Mouse (Mus musculus): ENCODE measurements around the gene Tex50.
"Not testable (repeated sequence)": the region's sequence is repeated elsewhere in the genome, so short reads cannot be mapped to it uniquely, and the experiment has no call there.

Gene Tex50

DNA sequence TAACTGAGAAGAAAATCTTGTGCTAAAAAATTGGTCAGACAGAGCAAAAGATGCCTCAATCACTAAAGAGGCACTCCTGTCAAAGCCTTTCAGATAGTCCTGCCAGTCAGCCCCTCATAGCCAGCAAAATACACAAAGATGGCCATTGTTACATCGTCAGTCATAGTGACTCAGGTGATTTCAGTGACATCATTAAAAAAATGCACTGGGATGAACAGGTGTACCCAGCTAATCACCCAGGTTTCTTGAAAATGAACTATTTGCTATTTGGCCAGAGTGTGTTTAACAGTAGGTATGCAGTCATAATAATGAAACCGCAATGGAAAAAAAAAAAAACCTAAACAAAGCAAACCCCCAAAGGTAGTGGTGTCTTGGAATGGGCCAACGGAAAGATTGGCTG is at the start of gene Tex50:
TSS of gene Tex50 (minus strand) at position 101 of the 400 bp plus-strand sequence.
- DNase-seq = no peak

DNA sequence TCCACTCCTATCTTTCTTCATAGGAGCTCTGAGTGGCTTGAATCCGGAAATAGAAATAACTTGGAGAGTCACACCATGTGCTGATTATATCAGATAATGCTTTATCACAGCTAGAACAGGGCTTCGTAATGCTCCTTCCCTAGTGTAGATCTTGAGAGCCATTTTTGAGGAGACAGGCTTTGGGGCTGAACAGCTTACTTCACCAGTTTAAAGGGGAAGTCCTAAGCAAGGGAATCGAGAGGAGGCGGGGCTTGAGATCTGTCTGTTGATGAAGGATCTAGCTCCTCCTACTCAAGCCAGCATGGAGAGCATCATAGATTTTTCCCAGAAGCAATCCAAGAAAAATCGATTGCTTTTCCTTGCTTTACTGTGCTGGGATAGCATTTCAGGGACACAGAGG is 40.7 kb upstream of the Tex50 start:
- no peak for DNase-seq

DNA sequence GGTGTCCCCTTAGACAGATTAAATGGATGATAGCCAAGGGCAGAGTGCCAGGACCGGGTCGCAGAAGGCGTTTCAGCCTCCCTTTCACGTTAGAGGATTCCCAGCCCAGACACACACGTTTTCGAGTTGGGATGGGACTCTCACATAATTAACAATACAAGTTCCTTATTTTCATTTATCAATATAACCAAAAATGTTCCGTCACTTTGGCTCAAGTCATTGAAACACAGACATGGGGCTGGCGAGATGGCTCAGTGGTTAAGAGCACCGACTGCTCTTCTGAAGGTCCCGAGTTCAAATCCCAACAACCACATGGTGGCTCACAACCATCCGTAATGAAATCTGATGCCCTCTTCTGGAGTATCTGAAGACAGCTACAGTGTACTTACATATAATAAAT is 37.2 kb upstream of the Tex50 start:
- not testable (repeated sequence) for DNase-seq

DNA sequence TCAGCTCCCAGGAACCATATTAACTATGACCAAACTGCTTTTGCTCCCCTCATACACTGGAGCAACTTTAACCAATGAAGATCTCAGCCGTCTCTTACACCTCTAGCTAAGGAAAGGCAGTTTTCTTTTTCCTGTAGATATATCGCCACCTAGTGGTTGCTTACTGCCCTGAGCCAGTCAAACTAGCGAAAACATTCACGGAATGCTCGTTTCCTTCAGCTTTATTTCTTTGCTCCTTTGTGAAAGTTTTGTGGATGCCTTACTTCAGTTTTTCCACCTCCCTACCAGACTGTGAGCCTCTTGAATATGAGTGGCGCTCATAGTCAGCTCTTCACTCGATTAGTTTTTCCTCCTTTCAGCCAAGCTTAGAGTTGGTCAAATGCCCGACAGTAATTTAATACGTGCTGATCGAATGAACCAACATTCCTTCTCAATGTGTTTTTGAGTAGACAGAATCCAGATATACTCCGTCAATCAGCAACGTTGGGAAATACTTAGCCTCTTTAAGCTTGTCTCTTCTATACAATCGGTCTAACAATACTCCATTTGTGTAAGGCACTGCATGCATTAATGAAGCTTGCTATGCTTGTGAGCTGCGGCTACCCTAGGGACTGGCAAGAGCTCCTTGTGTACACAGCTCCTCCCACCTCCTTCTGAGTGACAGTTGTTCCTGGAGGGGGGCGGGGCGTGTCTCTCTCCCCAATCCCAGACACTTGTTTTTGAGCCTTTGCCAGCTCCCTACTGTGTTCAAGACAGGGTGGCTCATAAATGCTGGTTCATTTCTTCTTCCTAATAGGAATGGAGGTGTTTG is 36.6 kb upstream of the Tex50 start:
- peak; percentile 84 for DNase-seq

DNA sequence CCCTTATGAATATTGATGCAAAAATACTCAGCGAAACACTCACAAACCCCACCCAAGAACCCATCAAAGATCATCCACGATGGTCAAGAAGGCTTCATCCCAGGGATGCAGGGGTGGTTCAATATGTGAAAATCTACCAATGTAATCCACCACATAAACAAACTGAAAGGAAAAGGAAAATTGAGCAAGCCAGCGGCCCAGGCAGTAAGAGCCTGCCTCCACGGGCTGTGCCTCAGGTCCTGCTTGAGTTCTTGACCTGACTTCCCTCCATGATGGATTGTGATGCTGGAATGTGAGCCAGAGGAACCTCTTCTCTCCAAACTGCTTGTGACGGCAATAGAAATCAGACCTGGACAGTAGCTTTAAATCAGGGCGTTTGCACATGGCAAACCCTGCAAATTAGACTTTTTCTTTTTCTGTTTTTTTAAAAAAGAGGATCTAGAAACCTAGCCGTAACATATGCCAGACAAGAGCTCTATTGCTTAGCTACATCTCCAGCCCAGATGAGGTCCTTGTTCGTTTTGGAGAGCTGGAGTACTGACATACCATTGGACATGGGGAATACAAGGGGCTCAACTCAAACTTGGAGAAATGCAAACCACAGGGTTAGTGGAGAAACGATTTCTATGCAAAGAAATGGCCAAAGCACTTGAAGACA is 31.3 kb upstream of the Tex50 start:
- no peak for DNase-seq

DNA sequence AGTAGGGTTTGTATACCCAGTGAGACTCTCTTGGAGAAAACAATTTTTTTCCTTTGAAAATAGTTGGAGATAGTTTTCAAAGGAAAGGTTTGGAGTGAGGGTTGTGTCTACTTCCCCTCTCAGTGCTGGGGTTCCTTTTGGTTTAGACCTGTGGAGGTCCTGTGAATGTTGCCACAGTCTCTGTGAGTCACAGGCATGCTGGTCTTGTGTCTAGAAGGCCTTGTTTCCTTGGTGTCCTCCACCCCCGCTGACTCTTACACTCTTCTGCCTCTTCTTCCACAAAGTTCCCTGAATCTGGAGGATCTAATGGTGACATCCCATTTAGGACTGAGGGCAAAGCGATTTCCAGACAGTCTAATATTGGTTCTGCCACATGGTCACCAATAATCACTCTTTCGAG is 26.3 kb upstream of the Tex50 start:
- DNase-seq = no peak

DNA sequence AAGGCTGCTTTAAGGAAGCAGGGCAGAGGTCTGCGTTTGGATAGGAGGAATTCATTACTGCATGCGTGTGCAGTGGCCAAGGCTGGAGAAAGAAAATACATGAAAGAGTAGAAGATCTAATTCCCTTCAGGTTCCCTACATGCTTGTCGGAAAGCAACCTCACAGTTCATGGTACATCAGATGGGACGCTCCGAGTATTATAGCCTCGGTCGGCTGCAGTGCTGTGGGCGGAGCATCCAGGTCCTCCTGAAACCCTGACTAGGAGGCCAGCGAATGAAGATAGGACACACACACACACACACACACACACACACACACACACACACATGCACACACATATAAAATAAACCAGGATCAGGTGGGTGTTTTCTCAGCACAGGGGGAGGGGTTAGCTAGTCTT is 24.6 kb upstream of the Tex50 start:
- no peak for DNase-seq

DNA sequence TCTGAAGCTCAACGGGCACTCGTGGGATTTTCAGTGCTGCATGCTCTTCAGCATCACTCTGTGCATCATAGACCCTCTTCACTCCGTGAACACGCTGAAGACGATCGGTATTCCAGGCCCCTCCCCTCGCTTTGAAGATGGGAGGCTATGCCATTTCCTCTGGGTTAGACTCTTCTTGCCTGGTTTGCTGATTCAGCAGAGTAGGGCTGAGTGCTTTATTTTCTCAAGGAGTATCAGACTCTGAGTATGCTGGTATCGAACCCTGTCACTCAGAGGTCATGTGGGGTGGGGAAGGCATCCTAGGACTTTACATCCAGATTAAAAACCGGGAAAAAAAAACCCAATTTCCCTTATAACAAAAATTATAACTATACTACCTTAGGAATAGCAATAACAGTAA is 23.3 kb upstream of the Tex50 start:
- no peak for DNase-seq

DNA sequence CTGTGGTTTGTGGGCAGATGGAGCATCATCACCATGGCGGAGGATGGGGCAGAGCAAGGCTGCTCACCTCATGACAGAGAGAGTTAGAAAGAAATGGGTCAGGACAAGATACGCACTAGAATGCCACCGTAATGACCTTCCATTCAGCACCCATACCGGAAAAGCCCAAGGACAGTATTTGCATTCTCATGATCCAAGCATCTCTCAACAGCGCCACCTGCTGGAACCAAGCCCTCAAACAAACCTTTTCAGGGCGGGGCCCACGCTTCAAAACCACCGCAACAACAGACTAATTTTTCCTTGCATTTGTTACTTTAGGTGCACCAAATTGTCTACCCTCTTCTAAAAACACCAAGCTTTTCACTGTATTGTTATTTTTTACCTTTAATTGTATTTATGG is 21.6 kb upstream of the Tex50 start:
- peak; percentile 26 for DNase-seq

DNA sequence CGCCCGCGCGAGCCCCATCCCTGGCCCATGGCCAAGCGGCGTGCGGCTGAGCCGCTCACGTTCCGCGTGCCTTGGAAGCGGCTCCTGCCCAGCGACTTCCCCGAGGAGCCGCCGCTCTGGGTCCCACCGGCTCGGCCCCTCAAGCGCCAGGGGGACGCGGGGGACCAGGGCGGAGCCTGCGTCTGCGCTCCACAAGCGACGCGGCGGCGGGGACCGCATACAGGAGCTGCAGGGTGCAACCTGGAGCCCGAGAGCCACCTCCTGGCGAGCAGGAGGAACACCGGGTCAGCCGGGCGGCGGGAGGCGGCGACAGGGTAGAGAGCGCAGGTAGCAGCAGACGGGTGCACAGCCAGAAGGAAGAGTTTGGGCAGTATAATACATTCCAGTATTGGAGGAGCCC is 11.5 kb upstream of the Tex50 start:
- DNase-seq = peak; percentile 85

DNA sequence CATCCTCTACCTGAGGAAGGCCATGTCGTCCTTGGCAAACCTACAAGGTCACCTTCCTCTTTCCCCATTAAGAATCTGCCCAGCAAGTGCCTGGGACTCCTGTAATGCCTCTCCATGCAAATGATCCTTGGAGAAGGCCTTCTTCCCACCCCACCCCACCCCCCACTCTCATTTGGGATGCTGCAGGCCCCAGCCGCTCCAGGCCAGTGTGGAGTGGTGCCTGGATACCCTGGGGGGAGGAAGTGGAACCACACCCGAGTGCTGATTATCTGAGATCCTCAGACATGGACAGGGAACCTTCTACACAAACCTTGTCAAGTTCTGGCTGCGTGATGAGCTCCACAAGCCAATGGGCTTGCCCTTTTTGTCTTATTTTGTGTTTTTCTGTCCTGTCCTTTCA is 1.2 kb upstream of the Tex50 start:
- DNase-seq = no peak

DNA sequence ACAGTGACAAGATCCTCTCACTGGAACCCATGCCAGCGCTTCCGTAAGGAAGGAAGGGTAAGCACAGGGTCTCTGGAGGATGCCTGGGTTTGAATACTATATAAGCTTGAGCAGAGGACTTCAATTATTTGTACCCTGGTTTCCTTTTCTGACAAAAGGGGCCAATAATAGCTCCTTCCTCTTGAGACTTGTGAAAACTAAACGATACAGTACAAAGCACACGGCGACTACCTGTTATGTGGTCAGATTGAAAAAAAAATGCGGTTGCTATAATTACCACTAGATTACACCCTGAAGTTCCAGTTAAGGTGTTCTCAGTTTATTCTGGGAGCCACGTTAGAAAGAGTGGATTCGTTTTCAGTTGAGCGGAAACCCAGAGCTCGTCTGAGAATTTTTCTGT is 2.6 kb downstream of the Tex50 start:
- DNase-seq = no peak

DNA sequence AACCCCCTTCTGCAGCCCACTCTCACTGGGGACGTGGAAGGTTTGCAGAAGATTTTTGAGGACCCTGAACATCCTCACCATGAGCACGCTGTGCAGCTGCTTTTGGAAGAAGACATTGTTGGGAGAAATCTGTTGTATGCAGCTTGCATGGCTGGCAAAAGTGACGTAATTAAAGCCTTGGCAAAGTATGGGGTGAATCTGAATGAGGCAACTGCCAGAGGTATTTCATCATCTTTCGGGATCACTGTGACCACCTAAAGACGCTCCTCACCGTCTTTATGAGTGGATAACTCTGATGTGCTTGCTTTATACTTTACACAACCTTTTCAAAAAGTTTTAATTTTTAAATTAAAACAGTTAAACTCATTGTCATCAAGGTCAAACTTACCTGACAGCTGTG is 8.0 kb downstream of the Tex50 start:
- DNase-seq = no peak

DNA sequence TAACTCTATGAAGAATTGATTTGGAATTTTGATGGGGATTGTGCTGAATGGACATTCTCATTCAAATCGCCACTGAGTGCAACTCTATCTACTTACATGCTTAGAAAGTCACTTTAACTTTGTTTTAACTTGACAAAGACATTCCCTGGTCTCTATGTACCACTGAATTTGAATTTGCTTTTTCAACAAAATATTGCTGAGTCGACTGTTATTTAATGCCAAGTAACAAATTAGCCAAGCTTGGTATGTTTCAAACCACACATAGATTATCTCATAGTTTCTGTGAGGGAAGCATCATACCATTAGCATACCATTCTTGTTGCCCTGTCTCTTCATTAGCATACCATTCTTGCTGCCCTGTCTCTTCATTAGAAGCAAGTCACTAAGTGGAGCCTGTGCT is 11.2 kb downstream of the Tex50 start:
- DNase-seq = no peak

DNA sequence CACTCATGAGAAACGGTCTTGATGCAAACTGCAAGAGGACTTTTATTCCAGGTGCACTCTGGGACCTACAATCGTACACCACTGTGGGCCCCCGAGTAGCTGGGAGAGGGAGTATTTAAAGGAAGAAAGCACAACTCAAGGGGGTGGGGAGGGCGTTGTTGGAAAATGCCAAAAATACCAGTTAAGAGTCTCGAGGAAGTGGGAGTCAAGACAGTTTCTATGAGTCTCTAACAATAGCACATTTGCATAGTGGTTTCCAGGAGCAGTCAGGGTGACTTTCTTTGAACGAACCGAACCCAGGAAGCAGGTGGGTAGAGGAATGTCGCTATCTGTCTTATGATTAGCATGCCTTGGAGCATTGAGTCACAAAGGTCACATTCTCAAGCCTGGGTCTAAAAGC is 13.5 kb downstream of the Tex50 start:
- DNase-seq = not testable (repeated sequence)

DNA sequence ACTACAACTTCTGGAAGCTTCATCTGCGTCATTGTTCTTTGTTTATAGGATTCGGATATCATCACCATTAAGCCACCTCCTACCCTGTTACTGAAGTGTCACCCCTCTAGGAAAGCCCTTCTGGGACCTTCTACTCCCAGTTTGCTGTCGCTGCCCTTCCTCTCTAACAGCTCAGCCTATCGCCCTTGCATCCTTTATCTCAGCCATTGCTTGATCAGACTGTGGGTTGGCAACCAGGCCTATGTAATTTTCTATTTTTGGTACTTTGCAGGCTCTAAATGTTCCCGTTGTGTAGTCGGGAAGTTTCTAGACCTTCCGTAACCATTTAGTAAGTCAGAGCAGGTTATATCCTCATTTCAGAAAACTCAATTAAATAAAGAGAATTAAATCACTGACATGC is 15.9 kb downstream of the Tex50 start:
- no peak for DNase-seq

DNA sequence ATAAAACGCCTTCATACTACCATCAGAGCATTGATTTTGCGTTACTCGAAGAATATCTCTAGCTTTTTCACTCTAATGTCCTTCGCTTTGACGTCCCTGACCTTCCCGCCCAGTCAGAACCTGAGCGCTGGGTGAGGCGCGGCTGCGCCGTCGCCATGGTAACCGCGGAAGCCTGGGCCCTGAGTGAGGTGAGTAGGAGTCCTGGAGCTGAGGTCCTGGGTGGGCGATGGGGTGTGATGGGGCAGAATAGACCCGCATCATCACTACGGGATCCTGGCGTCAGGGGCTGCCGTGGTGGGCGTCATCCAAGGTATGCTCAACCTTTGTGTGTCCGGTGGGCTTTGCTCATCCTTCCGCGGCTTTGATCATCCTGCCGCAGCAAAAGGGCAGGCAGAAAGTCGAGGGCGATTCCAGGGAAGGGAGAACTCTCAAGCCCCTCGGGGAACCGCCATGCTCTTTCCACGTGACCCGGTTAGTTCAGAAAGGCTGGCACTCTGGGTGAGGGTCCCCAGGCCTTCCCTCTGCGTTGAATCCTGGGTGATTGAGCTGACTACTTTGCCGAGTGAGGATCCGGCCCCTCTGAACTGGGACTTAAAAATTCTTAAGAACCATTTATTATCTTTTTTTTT is 16.5 kb downstream of the Tex50 start, which contains the start of gene Ankrd45:
TSS of gene Ankrd45 (plus strand) at position 161 of the 629 bp plus-strand sequence.
- DNase-seq = peak; percentile 72

DNA sequence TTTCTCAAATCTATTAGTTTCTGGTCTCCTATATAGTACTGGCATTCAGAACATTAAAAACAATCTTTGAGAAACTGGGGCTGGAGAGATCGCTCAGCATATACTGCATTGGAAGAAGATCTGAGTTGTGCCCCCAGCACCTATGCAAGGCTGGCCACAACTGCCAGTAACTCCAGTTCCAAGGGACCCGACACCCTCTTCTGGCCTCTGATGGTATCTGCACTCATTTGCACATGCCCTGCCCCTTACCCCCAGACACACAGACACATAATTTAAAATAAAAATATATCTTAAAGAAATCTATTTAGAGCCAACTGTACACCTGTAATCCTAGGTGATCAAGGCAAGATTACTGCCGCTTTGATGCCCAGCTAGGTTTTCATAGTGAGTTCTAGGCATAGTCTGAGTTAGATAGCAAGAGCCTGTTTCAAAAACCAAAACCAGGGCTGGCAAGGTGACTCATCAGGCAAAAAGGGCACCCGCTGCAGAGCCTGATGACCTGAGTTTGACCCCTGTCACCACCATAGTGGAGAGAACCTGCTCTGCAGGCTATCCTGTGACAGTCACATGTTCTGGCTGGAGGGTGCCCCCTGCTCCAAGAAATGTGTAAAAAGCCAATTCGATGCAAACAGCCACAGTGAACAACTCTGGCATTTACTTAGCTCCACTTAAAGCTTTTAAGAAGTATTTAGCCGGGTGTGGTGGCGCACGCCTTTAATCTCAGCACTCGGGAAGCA is 18.9 kb downstream of the Tex50 start:
- no peak for DNase-seq

DNA sequence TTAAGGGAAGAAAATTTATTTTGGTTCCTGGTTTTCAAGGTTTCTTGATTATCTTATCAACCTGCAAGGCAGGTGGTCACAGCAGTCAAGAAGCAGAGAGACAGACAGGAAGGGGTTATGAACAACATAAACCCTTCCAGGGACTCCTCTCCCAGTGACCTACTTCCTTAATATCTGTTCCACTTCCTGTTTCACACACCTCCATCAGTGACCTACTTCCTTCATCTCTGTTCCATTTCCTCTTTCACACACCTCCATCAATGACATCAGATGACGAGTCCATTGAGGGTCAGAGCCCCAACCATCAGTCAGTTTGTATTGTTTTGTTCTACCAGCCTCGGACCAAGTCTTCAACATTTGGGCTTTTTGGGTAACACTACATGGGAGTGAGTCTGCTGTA is 19.6 kb downstream of the Tex50 start:
- no peak for DNase-seq

DNA sequence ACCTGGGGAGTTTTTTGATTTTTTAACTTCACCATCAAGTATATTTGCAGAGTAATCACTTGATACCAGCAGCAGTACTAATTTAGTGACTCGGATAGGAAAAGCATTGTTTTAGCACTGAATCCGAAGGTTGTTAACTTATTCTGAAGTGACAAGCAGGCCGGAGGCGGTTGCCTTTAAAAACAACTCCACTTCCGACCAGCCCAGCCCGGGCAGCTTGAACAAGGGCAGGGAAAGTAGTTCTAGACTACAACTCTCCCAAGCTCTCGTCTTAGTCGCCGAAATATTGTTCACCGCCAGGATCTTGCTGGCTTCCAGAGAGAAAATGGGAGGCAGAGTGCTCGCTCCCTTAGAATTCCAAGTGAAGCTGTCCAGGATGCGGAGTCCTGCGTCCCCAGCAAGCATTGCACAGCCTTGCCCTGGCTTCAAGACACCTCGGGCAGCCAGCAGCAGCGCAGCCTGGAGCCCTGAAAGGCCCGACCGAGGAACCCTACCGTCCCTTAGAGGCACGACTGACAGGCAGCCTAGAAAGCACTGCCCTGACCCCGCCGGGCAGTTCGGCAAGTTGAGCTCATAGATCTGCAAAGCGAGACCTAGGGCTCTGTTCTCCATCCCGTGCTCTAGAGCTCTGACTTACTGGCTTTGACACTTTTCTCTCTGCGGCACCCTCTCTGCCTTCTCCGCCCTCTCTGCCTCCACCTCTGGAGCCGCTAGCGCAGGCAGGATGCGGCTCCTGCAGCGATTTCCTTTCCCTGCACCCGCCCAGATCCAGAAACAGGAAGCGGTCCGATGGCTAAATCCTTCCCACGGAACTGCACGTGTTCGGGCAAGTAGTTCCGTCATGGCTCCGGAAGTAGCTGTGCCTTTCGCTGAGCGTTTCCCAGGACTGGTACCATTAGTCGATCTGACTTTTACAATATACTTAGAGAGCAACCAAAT is 28.1 kb downstream of the Tex50 start, which contains the start of gene Klhl20:
TSS of gene Klhl20 (minus strand) at position 786 of the 939 bp plus-strand sequence.
- peak; percentile 95 for DNase-seq

DNA sequence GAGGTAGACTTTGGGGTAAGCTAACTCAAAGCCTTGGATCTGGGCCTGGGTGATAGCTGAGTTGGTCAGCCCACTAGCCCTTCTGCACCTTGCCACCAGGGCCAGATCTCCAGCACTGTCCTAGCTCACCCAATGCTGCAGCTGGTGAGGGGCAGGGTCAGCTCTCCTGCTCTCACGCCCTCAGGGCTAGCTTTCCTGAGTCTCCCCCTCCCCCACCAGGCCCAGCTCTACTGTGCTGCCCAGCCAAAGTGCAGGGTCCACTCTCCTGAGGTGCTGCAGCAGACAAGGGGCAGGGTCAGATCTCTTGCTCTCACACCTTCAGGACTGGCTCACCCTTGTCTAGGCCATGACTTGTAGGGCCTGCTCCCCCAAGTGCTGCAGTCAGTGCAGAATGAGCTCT is 32.7 kb downstream of the Tex50 start:
- DNase-seq = peak; percentile 68

Measured in kidney, postnatal 14 days (tissue).